Mouse (Mus musculus): ENCODE measurements at regions not wholly inside any gene's neighbourhood (a gene's known extent, or its start where the extent isn't known, plus 50 kb on each side); places are given as distances from the start of the nearest gene placed in this dataset.

DNA sequence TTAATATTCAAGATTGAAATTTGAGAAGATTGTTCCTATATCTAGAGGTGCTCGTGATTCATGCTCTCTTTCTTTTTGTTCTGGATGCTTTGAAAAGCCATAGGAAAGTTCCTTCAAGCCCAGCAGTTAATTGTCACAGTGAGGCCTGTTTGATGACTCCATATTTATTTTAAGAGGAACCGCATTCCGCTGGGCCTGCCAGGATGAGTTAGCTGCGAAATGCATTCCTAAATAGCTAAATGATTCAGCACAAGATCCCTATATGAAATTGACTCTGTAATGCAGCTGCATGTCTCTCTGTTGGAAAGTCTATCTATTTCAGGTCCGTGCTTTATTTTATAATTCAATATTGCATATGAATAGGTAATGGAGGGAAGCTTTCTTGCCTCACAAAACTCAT is 511.9 kb upstream of the Adgra3 start:
- WGBS: 79% methylated on average over 5 of the region's 5 CpGs
- H3K9me3 ChIP-seq (ENCODE audit: control insufficient read depth, low read length): no peaks in the 10 kb centered on the region
- no peak for ATAC-seq (ENCODE audit: low read depth)
- no peak overlapping the region for H3K4me2 ChIP-seq (ENCODE audit: low read depth, low read length)
- H3K27ac ChIP-seq (ENCODE audit: low read depth, low read length): no peak overlapping the region
- no peaks in the 10 kb centered on the region for H3K4me1 ChIP-seq (ENCODE audit: control insufficient read depth, insufficient read depth, low read length)
- H3K36me3 ChIP-seq (ENCODE audit: control insufficient read depth, insufficient read depth, low read length): no peaks in the 10 kb centered on the region
- no peak overlapping the region for H3K4me3 ChIP-seq (ENCODE audit: low read depth, low read length)
- H3K27me3 ChIP-seq (ENCODE audit: control insufficient read depth, insufficient read depth, low read length): no peaks in the 10 kb centered on the region
- no peak overlapping the region for H3K9ac ChIP-seq (replicated peaks; ENCODE audit: low read depth, low read length)

DNA sequence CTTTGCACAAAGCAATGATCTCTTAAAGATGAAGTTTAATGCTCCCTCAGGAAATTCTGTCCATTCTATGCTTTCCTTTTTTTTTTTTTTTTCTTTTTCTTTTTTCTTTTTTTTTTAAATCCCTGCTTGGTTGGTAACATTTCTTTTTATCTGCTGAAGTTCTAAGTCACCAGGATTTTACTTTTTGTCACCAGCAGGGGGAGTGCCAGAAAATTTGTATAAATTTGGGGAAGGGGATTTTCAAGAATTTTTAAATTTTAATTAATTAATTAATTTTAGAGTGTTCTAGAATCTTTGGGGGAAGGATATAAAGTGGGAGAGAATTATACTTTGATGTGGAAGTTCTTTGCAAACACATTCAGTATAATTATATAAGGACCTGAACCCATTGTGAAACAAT is 492.3 kb upstream of the Adgra3 start:
- H3K9me3 ChIP-seq (ENCODE audit: control insufficient read depth, low read length): no peaks in the 10 kb centered on the region
- no peak overlapping the region for H3K4me2 ChIP-seq (ENCODE audit: low read depth, low read length)
- no peaks in the 10 kb centered on the region for H3K36me3 ChIP-seq (ENCODE audit: control insufficient read depth, insufficient read depth, low read length)
- H3K4me1 ChIP-seq (ENCODE audit: control insufficient read depth, insufficient read depth, low read length): no peaks in the 10 kb centered on the region
- no peaks in the 10 kb centered on the region for H3K27me3 ChIP-seq (ENCODE audit: control insufficient read depth, insufficient read depth, low read length)
- no peak for ATAC-seq (ENCODE audit: low read depth)
- H3K27ac ChIP-seq (ENCODE audit: low read depth, low read length): no peak overlapping the region
- no peak overlapping the region for H3K9ac ChIP-seq (replicated peaks; ENCODE audit: low read depth, low read length)
- H3K4me3 ChIP-seq (ENCODE audit: low read depth, low read length): no peak overlapping the region

DNA sequence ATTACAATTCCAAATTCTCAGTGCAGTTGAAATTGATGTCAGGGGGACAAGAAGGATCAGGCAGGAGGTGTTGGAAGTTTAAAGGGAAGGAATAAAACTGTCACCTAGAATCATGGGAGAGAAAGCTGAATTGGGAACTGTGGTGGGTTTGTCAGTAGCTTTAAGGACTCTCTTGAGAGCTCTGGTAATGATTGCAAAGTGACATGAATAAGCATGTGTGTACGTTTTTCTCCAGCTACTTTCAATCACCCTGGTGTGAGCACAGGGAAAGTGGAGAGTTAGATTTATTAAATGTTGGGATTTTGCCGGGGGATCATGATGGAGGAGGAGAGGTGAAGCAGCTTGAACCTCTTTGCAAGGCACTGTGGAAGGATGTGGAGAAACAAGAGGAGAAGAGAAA is 453.7 kb upstream of the Adgra3 start:
- no peak for ATAC-seq (ENCODE audit: low read depth)
- Histone ChIP-seq H3K36me3 (ENCODE audit: control insufficient read depth, insufficient read depth, low read length) (no peaks in the 10 kb centered on the region), H3K9ac (replicated peaks; ENCODE audit: low read depth, low read length) (no peak overlapping the region), H3K4me1 (ENCODE audit: control insufficient read depth, insufficient read depth, low read length) (no peaks in the 10 kb centered on the region), H3K9me3 (ENCODE audit: control insufficient read depth, low read length) (no peaks in the 10 kb centered on the region), H3K4me2 (ENCODE audit: low read depth, low read length) (no peak overlapping the region), H3K27me3 (ENCODE audit: control insufficient read depth, insufficient read depth, low read length) (no peaks in the 10 kb centered on the region), H3K27ac (ENCODE audit: low read depth, low read length) (no peak overlapping the region), H3K4me3 (ENCODE audit: low read depth, low read length) (no peak overlapping the region)
- WGBS: 65% methylated on average over 2 of the region's 2 CpGs

DNA sequence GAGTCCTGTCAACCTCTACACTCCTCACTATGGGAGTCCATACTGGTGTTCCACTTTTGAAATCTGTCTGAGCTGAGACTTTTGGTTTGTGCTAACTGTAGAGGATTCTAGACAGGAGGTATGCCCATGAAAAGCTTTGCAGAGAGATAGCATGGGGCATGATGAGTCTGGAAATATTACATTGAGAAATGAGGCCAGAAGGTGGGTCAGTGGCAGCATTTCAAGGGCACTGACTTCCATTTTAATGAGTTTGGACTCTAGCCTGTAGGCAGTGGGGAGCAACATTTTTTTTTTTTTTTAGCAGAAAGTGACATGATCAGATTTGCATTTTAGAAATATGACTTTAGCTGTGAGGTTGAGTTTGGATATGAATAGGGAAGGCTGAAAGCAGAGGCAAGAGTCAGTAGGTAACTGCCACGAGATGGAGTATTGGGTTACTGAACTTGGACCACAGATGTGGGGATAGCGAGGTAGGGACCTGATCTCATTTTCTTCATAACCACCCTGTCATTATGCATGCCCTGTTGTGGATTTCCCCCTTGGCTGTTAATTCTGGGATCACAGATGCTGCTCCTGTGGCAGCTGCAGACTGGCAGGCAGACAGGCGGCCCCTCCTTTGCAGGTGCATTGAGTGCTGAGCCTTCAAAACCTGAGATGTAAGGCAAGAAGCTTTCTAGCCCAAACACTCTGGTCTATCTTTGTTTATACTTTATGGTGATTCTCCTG is 451.1 kb upstream of the Adgra3 start:
- 81% methylated on average over 3 of the region's 3 CpGs for WGBS
- Histone ChIP-seq H3K4me3 (ENCODE audit: low read depth, low read length) (no peak overlapping the region), H3K27ac (ENCODE audit: low read depth, low read length) (no peak overlapping the region), H3K4me2 (ENCODE audit: low read depth, low read length) (no peak overlapping the region), H3K9me3 (ENCODE audit: control insufficient read depth, low read length) (no peaks in the 10 kb centered on the region), H3K9ac (replicated peaks; ENCODE audit: low read depth, low read length) (no peak overlapping the region), H3K27me3 (ENCODE audit: control insufficient read depth, insufficient read depth, low read length) (no peaks in the 10 kb centered on the region), H3K36me3 (ENCODE audit: control insufficient read depth, insufficient read depth, low read length) (no peaks in the 10 kb centered on the region), H3K4me1 (ENCODE audit: control insufficient read depth, insufficient read depth, low read length) (no peaks in the 10 kb centered on the region)
- ATAC-seq (ENCODE audit: low read depth): no peak

DNA sequence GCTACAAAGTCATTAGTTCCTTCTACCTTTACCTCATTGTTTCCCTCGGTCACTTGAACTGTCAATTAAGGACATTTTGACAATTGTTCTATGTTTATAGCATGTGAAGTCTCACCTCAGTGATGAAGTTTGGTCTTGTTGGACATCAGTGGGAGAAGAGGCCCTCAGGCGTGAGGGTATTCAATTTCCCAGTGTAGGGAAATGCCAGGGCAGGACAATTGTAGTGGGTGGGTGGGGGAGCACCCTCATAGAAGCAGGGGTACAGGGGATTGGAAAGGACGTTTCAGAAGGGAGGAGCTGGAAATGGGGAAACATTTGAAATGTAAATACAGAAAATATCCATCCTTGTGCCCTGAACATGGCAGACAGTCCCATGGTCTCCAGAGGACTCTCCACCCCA is 431.4 kb upstream of the Adgra3 start:
- ATAC-seq (ENCODE audit: low read depth): no peak
- Histone ChIP-seq H3K4me3 (ENCODE audit: low read depth, low read length) (no peak overlapping the region), H3K27me3 (ENCODE audit: control insufficient read depth, insufficient read depth, low read length) (no peaks in the 10 kb centered on the region), H3K4me2 (ENCODE audit: low read depth, low read length) (no peak overlapping the region), H3K36me3 (ENCODE audit: control insufficient read depth, insufficient read depth, low read length) (no peaks in the 10 kb centered on the region), H3K9me3 (ENCODE audit: control insufficient read depth, low read length) (no peaks in the 10 kb centered on the region), H3K9ac (replicated peaks; ENCODE audit: low read depth, low read length) (no peak overlapping the region), H3K4me1 (ENCODE audit: control insufficient read depth, insufficient read depth, low read length) (no peaks in the 10 kb centered on the region), H3K27ac (ENCODE audit: low read depth, low read length) (no peak overlapping the region)
- 77% methylated on average over 3 of the region's 3 CpGs for WGBS

DNA sequence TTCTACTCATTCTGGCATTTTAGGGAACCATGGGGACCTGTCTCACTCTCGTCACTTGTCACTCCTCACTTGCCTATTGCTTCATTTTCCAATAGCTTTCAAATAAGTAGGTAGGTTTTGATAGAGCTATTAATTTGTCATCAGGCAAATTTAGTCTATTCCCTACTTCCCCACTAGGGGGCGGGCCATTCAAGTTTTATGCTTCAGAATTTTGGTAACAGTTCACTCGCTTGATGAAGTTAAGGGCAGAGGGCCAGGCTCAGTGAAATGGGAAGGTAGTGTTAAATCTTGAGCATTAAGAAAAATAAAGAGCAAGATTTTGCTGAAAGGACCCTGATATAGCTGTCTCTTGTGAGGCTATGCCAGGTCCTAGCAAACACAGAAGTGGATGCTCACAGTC is 418.2 kb upstream of the Adgra3 start:
- no peak overlapping the region for H3K4me3 ChIP-seq (ENCODE audit: low read depth, low read length)
- no peaks in the 10 kb centered on the region for H3K27me3 ChIP-seq (ENCODE audit: control insufficient read depth, insufficient read depth, low read length)
- WGBS: 24% methylated on average over 3 of the region's 3 CpGs
- ATAC-seq (ENCODE audit: low read depth): no peak
- no peaks in the 10 kb centered on the region for H3K9me3 ChIP-seq (ENCODE audit: control insufficient read depth, low read length)
- no peaks in the 10 kb centered on the region for H3K36me3 ChIP-seq (ENCODE audit: control insufficient read depth, insufficient read depth, low read length)
- H3K27ac ChIP-seq (ENCODE audit: low read depth, low read length): no peak overlapping the region
- no peak overlapping the region for H3K4me2 ChIP-seq (ENCODE audit: low read depth, low read length)
- H3K9ac ChIP-seq (replicated peaks; ENCODE audit: low read depth, low read length): no peak overlapping the region
- no peaks in the 10 kb centered on the region for H3K4me1 ChIP-seq (ENCODE audit: control insufficient read depth, insufficient read depth, low read length)

DNA sequence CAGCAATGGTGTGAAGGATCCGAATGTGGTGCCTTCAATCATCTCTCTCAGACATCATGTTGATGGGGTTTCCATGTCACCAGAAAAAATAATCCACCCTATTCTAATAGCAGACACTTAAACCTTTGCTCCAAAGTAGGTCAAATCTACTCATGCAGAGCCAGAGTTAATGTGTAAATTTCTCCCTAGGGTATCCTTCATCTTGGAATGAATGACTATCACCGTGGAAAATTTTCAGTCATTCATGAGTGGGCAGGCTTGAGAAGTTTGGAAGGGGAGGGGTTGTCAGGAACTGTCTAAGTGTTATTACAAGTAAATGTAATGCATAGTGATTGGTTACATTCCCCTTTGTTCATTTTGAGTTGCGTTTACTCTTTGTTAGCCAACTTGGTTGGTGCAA is 402.7 kb upstream of the Adgra3 start:
- H3K27ac ChIP-seq (ENCODE audit: low read depth, low read length): no peak overlapping the region
- H3K4me2 ChIP-seq (ENCODE audit: low read depth, low read length): no peak overlapping the region
- no peaks in the 10 kb centered on the region for H3K4me1 ChIP-seq (ENCODE audit: control insufficient read depth, insufficient read depth, low read length)
- no peaks in the 10 kb centered on the region for H3K27me3 ChIP-seq (ENCODE audit: control insufficient read depth, insufficient read depth, low read length)
- WGBS: 63% methylated on average over 3 of the region's 3 CpGs
- no peak overlapping the region for H3K4me3 ChIP-seq (ENCODE audit: low read depth, low read length)
- H3K9ac ChIP-seq (replicated peaks; ENCODE audit: low read depth, low read length): no peak overlapping the region
- H3K36me3 ChIP-seq (ENCODE audit: control insufficient read depth, insufficient read depth, low read length): no peaks in the 10 kb centered on the region
- H3K9me3 ChIP-seq (ENCODE audit: control insufficient read depth, low read length): no peaks in the 10 kb centered on the region
- ATAC-seq (ENCODE audit: low read depth): no peak

DNA sequence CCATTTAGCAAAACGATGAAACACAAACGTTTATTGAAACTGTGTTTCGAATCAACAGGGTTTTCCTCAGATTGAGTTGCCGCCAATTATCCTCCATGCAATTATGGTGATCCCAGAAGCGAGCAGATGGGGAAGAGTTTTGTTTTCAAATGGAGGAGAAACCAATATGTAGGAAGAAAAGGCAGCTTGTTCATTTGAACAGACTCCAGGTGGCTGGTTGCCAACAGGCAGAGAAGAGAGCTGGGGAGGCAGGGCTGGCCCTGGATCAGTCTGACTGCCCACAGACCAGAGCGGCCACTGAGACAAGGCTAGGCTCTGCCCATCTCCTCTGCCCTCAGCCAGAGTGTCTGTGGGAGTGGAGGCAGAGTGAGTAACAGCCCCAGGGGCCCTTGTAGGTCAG is 398.8 kb upstream of the Adgra3 start:
- no peak overlapping the region for H3K4me3 ChIP-seq (ENCODE audit: low read depth, low read length)
- no peaks in the 10 kb centered on the region for H3K9me3 ChIP-seq (ENCODE audit: control insufficient read depth, low read length)
- H3K4me2 ChIP-seq (ENCODE audit: low read depth, low read length): no peak overlapping the region
- no peaks in the 10 kb centered on the region for H3K36me3 ChIP-seq (ENCODE audit: control insufficient read depth, insufficient read depth, low read length)
- no peak overlapping the region for H3K9ac ChIP-seq (replicated peaks; ENCODE audit: low read depth, low read length)
- peak; percentile 70; the same call in 1 of the 2 replicates for ATAC-seq (ENCODE audit: low read depth)
- WGBS: 58% methylated on average over 6 of the region's 6 CpGs
- H3K27ac ChIP-seq (ENCODE audit: low read depth, low read length): no peak overlapping the region
- no peaks in the 10 kb centered on the region for H3K4me1 ChIP-seq (ENCODE audit: control insufficient read depth, insufficient read depth, low read length)
- H3K27me3 ChIP-seq (ENCODE audit: control insufficient read depth, insufficient read depth, low read length): no peaks in the 10 kb centered on the region

DNA sequence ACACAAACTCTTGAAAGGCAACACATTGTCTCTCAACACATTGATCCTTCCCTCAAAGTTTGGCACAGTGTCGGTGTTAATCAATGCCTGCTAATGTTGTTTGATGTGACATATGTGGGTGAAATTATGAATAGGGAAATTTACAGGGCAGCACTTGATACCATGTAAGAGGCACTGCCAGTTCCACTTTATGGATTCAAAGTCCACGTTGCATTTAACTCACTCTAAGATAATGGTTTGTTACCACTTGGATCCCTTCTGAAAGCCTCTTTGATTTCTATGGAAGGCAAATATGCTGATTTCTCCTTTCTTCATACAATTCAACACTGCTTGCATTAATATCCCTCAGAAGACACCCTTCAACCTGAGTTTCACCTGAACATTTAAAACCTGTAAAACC is 395.6 kb upstream of the Adgra3 start:
- no peaks in the 10 kb centered on the region for H3K27me3 ChIP-seq (ENCODE audit: control insufficient read depth, insufficient read depth, low read length)
- no peak overlapping the region for H3K9ac ChIP-seq (replicated peaks; ENCODE audit: low read depth, low read length)
- no peak for ATAC-seq (ENCODE audit: low read depth)
- H3K4me3 ChIP-seq (ENCODE audit: low read depth, low read length): no peak overlapping the region
- H3K27ac ChIP-seq (ENCODE audit: low read depth, low read length): no peak overlapping the region
- no peaks in the 10 kb centered on the region for H3K4me1 ChIP-seq (ENCODE audit: control insufficient read depth, insufficient read depth, low read length)
- H3K9me3 ChIP-seq (ENCODE audit: control insufficient read depth, low read length): no peaks in the 10 kb centered on the region
- H3K36me3 ChIP-seq (ENCODE audit: control insufficient read depth, insufficient read depth, low read length): no peaks in the 10 kb centered on the region
- 86% methylated on average over 2 of the region's 2 CpGs for WGBS
- no peak overlapping the region for H3K4me2 ChIP-seq (ENCODE audit: low read depth, low read length)

Data from neural tube, embryonic 14.5 days (tissue).